Mouse (Mus musculus) lung, embryonic 16.5 days (tissue): ENCODE results near the gene Ntm. TPM values are rescaled to one million over a fixed set of nuclear protein-coding genes. Genes with fewer than 3 reads are reported as not detected.

Source experiments
- ATAC-seq: fragments of 200-750 bp; cut with Nextera tagmentation; 2 replicates; pipeline ENCODE4 v1.8.0; 2017; ENCODE audit warnings: low read depth, mild to moderate bottlenecking, moderate library complexity
- H3K27ac ChIP-seq: fragments of 300-500 bp; sonication (generic); 2 replicates; pipeline ENCODE4 v1.5.1; 2014; ENCODE audit warnings: mild to moderate bottlenecking, control low read depth, low read length
- H3K27me3 ChIP-seq: fragments of 300-500 bp; sonication (generic); 2 replicates; pipeline ENCODE4 v1.6.1; 2014; ENCODE audit warnings: low read depth, low read length, mixed read lengths; ENCODE audit not compliant: control insufficient read depth, insufficient read depth
- H3K36me3 ChIP-seq: fragments of 300-500 bp; sonication (generic); 2 replicates; pipeline ENCODE4 v1.6.1; 2014; ENCODE audit warnings: low read length; ENCODE audit not compliant: control insufficient read depth, insufficient read depth
- H3K4me1 ChIP-seq: fragments of 300-500 bp; sonication (generic); replicated peaks from 2 replicates; pipeline ENCODE4 v1.6.1; 2014; ENCODE audit warnings: low read length, mixed read lengths; ENCODE audit not compliant: control insufficient read depth, insufficient read depth
- H3K4me2 ChIP-seq: fragments of 300-500 bp; sonication (generic); 2 replicates; pipeline ENCODE4 v1.6.1; 2014; ENCODE audit warnings: low read depth, low read length, control low read depth
- H3K4me3 ChIP-seq: fragments of 300-500 bp; sonication (generic); 2 replicates; pipeline ENCODE4 v1.5.1; 2014; ENCODE audit warnings: mild to moderate bottlenecking, low read length, control low read depth
- H3K9ac ChIP-seq: fragments of 300-500 bp; sonication (generic); 2 replicates; pipeline ENCODE4 v1.6.1; 2014; ENCODE audit warnings: low read length, control low read depth
- H3K9me3 ChIP-seq: fragments of 300-500 bp; sonication (generic); 2 replicates; pipeline ENCODE4 v1.6.1; 2016; ENCODE audit warnings: low read length; ENCODE audit not compliant: control insufficient read depth
- WGBS: fragments of 180-500 bp; shearing (Covaris S2); extraction: QIAGEN DNeasy Blood & Tissue Kit; methylation state at CpG from one replicate; pipeline ENCODE4 v1.1.7; 2014; 5-methylcytosine and 5-hydroxymethylcytosine counted together
- polyA plus RNA-seq: library from polyadenylated mRNA; unstranded; fragments of >200 nt; fragmentation: Nextera tagmentation; extraction: Ambion mirVana; gene quantifications from 2 replicates; pipeline ENCODE4 v1.2.1, GENCODE M21; 2015

Gene Ntm
- polyA plus RNA-seq, 1 experiment from 2014 or later = 16.3 TPM

DNA sequence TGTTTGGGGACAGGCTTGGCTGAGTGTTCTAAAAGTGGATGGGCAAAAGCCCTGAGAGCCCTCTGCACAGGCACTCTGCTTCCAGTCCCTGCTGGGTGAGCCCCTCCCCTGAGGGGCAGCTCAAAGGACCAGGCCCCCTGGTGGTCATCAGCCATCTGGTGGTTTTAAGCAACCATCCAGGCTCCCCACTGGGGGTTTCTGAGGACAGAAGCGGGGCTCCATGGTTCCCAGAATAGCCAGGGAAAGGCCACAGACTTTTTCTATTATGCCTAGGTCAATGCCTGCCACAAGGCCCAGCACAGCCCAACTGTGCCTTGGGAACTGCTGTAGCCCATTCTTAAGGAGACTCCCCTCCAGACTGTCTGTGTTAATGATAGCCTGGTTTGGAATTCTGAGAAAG lies 98.1 kb downstream of the Ntm start:
- ATAC-seq = no peak
- no peak overlapping the region for H3K27ac ChIP-seq
- H3K36me3 ChIP-seq = no peaks in the 10 kb centered on the region
- 28% methylated on average over 1 of the region's 1 CpGs for WGBS
- no peaks in the 10 kb centered on the region for H3K9me3 ChIP-seq
- H3K27me3 ChIP-seq = no peaks in the 10 kb centered on the region
- H3K4me3 ChIP-seq = no peak overlapping the region
- no peaks in the 10 kb centered on the region for H3K4me1 ChIP-seq
- H3K4me2 ChIP-seq = no peak overlapping the region
- H3K9ac ChIP-seq = no peak overlapping the region

DNA sequence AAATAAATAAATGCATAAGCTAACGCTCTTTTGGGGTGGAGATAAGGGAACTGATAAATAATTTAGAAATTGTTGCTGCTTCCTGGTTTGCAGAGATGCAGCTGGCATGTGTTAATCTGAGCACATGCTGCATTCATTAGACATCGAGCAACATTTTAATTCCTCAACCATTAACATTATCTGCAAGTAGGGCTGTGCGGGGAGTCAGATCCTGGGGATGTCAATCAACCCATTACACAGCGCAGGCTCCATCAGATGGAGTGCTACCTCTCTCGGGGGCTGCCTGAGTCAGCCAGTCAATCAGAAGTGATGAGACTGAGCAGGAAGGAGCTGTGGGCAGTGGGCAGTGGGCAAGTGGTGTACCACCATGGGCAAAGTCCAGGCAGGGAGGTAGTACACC lies 100.5 kb downstream of the Ntm start:
- Histone ChIP-seq H3K9me3 (no peaks in the 10 kb centered on the region), H3K27ac (no peak overlapping the region), H3K4me3 (no peak overlapping the region), H3K27me3 (no peaks in the 10 kb centered on the region), H3K4me2 (no peak overlapping the region), H3K4me1 (no peaks in the 10 kb centered on the region), H3K9ac (no peak overlapping the region), H3K36me3 (no peaks in the 10 kb centered on the region)
- no peak for ATAC-seq
- 63% methylated on average over 5 of the region's 5 CpGs for WGBS

DNA sequence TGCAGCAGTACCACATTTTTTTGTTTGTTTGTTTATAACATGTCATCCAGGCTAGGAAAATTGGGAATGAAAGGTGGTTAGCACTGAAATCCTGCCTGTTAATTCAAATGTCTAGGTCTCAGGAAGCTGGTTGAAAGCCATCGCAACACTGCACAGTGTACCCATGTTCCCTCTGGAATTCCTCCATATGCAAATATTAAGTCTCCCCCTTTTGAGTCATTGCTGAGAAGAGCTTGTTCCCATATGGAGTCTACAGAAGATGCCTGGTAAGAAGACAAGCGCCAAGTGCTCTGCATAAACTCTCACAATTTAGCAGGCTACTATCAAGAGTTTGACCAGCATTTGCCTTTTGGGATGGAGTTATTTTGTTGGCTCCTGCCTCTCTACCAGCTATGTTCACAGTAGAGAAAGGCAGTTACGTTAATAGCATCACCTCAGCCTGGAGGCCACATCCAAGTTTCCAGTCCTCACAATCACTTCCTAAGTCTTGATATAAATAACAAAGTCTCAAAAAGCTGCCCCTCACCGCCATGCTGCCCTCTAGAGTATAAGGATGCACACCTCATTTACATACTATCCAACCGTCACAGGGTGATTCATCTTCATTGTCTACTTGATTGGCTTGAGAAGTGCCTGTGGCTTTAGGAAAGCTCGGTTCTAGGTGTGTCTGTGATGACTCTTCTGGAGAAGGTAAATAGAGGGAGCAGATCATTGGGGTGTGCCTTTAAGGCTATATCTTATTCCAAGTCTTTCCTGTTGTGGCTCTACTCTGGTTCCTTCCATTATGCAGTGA lies 103.5 kb downstream of the Ntm start:
- no peaks in the 10 kb centered on the region for H3K36me3 ChIP-seq
- no peaks in the 10 kb centered on the region for H3K9me3 ChIP-seq
- H3K9ac ChIP-seq = no peak overlapping the region
- 80% methylated on average over 6 of the region's 6 CpGs for WGBS
- H3K27ac ChIP-seq = no peak overlapping the region
- no peaks in the 10 kb centered on the region for H3K4me1 ChIP-seq
- H3K4me2 ChIP-seq = no peak overlapping the region
- H3K27me3 ChIP-seq = no peaks in the 10 kb centered on the region
- H3K4me3 ChIP-seq = no peak overlapping the region
- ATAC-seq = no peak

DNA sequence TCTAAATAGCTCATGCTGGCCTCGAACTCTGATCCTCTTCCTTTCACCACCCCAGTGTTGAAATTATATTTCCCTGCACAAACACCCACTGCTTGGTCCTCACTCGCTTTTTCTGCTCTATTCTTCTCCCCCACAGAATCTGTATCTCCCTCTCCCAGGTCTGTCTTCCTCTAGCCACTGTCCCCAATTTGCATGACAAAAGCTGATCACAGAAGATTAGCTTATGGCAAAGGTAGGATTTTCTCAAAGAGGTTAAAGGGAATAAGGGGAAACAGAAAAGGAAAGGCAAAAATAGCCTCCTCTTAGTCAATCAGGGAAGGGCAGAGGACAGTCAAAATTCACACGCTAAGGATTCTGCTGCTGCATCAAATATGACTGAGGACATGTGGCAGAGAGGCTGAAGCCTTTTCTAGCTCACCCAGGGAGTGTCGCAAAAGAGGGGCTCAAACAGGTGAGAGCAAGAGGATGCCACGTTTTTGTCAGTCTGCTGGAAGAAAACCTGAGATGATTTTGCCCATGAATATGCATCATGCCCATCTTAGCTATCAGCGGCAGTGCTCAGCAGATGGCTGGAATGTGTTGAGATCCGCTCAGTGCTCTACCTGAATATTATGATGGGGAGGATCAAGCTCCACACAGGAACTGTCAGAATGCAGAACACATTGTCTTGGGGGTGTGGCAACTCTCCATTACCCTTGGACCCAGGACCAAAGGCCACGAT lies 114.0 kb downstream of the Ntm start:
- Histone ChIP-seq H3K4me3 (no peak overlapping the region), H3K9me3 (no peaks in the 10 kb centered on the region), H3K4me1 (no peaks in the 10 kb centered on the region), H3K27me3 (no peaks in the 10 kb centered on the region), H3K27ac (no peak overlapping the region), H3K9ac (no peak overlapping the region), H3K36me3 (no peaks in the 10 kb centered on the region), H3K4me2 (no peak overlapping the region)
- 48% methylated on average over 8 of the region's 8 CpGs for WGBS
- ATAC-seq = no peak

DNA sequence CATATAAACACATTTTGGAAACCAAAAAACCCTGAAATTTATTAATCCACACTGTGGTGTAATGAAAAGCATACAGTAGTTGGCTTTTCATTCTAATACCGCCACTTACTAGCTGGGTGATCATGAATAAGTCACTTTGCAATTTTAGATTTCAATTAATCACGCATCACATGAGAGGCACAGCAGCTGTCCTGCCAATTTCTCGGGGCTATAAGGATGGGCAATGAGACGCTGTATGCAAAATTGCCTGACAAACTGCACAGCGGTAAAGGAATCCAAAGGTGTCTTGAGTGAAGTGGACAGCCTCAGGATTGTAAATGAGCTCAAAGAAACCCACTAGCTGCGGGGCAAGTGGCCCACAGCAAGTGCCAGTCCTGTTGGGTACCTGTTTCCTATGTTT lies 125.6 kb downstream of the Ntm start:
- Histone ChIP-seq H3K4me3 (no peak overlapping the region), H3K4me1 (no peaks in the 10 kb centered on the region), H3K27me3 (no peaks in the 10 kb centered on the region), H3K9ac (no peak overlapping the region), H3K9me3 (no peaks in the 10 kb centered on the region), H3K36me3 (no peaks in the 10 kb centered on the region), H3K4me2 (no peak overlapping the region), H3K27ac (no peak overlapping the region)
- ATAC-seq = no peak
- 70% methylated on average over 6 of the region's 6 CpGs for WGBS

DNA sequence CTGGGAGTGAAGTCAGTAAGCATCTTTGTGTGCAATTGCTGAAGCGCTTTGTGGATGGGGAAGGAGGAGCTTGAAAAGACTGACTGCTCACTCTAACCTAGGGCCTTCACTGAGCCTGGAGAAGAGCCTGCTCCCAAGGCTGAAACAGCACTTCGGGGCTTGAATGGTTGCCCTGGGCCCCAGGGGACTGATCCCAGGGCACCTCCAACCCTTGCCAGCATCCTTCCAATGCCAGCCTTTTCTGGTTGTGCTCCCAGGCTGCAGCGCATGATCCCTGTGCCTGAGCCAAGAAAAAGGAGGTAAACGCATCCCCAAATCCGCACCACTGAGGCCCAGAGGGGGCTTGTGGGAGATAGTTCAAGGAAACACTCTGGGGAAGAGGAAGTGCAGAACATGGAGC lies 128.0 kb downstream of the Ntm start:
- no peak overlapping the region for H3K27ac ChIP-seq
- H3K4me3 ChIP-seq = no peak overlapping the region
- no peaks in the 10 kb centered on the region for H3K36me3 ChIP-seq
- 73% methylated on average over 5 of the region's 5 CpGs for WGBS
- ATAC-seq = no peak
- no peak overlapping the region for H3K4me2 ChIP-seq
- no peak overlapping the region for H3K9ac ChIP-seq
- H3K4me1 ChIP-seq = no peaks in the 10 kb centered on the region
- H3K27me3 ChIP-seq = no peaks in the 10 kb centered on the region
- H3K9me3 ChIP-seq = no peaks in the 10 kb centered on the region

GRCm38 (mm10) chr9:29833781-29834180 lies 129.2 kb downstream of the Ntm start:
- H3K36me3 ChIP-seq = no peaks in the 10 kb centered on the region
- H3K9ac ChIP-seq = no peak overlapping the region
- no peak overlapping the region for H3K4me2 ChIP-seq
- no peaks in the 10 kb centered on the region for H3K27me3 ChIP-seq
- H3K4me1 ChIP-seq = no peaks in the 10 kb centered on the region
- no peak overlapping the region for H3K27ac ChIP-seq
- 52% methylated on average over 2 of the region's 2 CpGs for WGBS
- H3K9me3 ChIP-seq = no peaks in the 10 kb centered on the region
- ATAC-seq = no peak
- no peak overlapping the region for H3K4me3 ChIP-seq

DNA sequence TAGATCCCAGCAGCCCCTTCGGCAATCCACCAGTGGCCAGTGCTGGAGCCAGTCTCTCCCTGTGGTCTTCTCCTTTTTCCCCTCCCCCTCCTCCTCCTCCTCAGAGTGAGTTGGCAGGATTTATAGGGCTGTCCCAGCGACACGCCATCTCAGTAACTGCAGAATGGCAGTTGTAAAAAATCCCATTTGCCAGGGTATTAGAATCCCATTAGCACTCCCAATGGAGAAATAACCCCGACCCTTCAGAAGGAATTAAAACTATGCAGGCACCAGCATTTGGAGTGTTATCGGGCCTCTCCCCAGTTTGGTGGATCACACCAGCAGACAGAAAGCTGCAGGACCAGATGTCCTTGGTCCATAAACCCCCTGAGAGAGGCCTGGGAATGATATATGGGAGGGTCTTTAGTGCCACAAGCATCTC lies 135.7 kb downstream of the Ntm start:
- H3K9me3 ChIP-seq = no peaks in the 10 kb centered on the region
- H3K4me3 ChIP-seq = no peak overlapping the region
- ATAC-seq = no peak
- no peaks in the 10 kb centered on the region for H3K36me3 ChIP-seq
- no peak overlapping the region for H3K27ac ChIP-seq
- H3K9ac ChIP-seq = no peak overlapping the region
- H3K4me1 ChIP-seq = no peaks in the 10 kb centered on the region
- 36% methylated on average over 5 of the region's 5 CpGs for WGBS
- H3K27me3 ChIP-seq = no peaks in the 10 kb centered on the region
- no peak overlapping the region for H3K4me2 ChIP-seq

DNA sequence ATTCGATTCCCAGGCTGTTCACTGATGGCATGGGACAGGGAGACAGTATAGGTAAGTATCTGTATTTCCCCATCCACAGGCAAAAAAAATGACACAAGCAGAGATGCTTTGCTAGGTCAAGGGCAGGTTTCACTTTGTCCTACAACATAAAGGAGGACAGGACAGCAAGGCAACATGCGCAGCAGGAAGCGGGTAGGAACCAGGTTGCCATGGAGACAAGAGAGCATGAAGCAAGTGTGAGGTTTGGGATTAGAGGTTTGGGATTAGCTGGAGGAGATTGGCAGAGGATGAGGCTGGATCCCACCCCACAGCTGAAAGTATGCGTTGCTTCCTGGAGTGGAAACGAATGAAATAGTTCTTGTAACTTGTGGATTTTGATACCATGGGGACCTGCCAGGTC lies 137.7 kb downstream of the Ntm start:
- WGBS = 82% methylated on average over 5 of the region's 5 CpGs
- no peak overlapping the region for H3K4me2 ChIP-seq

More for the DNA sequence above, 137.7 kb downstream of the Ntm start:
- Histone ChIP-seq H3K4me1 (no peaks in the 10 kb centered on the region), H3K27me3 (no peaks in the 10 kb centered on the region), H3K27ac (no peak overlapping the region), H3K4me3 (no peak overlapping the region), H3K9ac (no peak overlapping the region), H3K36me3 (no peaks in the 10 kb centered on the region), H3K9me3 (no peaks in the 10 kb centered on the region)
- ATAC-seq = no peak
